Mouse (Mus musculus): Measurements from ENCODE around the gene Rbp1. TPM values are rescaled to one million over a fixed set of nuclear protein-coding genes. Genes with fewer than 3 reads are reported as not detected.

The Rbp1 gene
- polyA plus RNA-seq (2015; fragmentation: Nextera tagmentation; extraction: Ambion mirVana) = 96.5 and 102 TPM in 2 replicates

DNA sequence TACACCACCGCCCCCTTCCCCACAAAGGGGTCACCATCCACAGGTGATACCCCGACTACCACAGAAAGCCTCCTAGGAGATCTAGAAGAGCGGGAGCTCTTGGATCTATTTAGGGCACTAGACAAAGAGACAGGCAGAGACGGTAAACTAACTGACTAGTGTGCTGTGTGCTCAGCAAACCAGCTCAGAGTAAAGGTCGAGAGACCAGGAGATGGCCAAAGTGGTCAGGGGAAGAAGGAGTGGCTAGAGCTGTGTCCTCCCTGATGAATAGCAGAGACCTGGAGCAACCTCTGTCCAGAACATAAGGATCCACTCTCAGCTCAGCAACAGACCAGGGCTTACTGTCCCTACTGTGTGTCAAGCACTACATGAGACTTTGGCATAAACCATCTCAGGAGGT is at the start of gene Rbp1:
Rbp1 (plus strand) TSS at position 306 of the 400 bp plus-strand sequence.
- Histone ChIP-seq H3K36me3 (ENCODE audit: control insufficient read depth, insufficient read depth, low read length) (no peaks in the 10 kb centered on the region), H3K4me2 (ENCODE audit: low read depth, low read length) (no peak within 1 kb of the TSS), H3K9me3 (ENCODE audit: control insufficient read depth, low read length) (no peaks in the 10 kb centered on the region), H3K4me1 (replicated peaks; ENCODE audit: control insufficient read depth, insufficient read depth, low read length) (peaks cover 24% of the 10 kb centered on the region), H3K9ac (ENCODE audit: low read length) (no peak within 1 kb of the TSS), H3K27ac (ENCODE audit: low read length) (no peak within 1 kb of the TSS), H3K4me3 (ENCODE audit: low read length) (no peak within 1 kb of the TSS), H3K27me3 (ENCODE audit: control insufficient read depth, insufficient read depth, low read depth, low read length) (no peaks in the 10 kb centered on the region)
- ATAC-seq (ENCODE audit: low read depth) = no peak
- WGBS = 67% methylated on average over 5 of the region's 5 CpGs

DNA sequence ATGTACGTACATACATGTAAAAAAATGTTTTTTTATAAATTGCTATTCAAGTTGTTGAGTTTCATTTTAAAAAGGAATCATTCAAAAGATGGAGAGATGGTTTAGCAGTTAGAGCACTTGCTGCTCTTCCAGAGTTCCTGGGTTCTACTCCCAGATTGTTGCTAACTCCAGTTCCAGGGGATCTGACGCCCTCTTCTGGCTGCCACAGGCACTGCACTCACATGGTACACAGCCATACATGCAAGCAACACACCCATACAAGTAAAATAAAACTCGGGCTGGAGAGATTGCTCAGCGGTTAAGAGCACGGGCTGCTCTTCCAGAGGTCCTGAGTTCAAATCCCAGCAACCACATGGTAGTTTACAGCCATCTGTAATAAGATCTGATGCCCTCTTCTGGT is 49.4 kb upstream of the Rbp1 start:
- ATAC-seq (ENCODE audit: low read depth) = no peak
- H3K9ac ChIP-seq (ENCODE audit: low read length) = no peak overlapping the region
- H3K36me3 ChIP-seq (ENCODE audit: control insufficient read depth, insufficient read depth, low read length) = no peaks in the 10 kb centered on the region
- no peak overlapping the region for H3K27ac ChIP-seq (ENCODE audit: low read length)
- H3K4me3 ChIP-seq (ENCODE audit: low read length) = no peak overlapping the region
- H3K27me3 ChIP-seq (ENCODE audit: control insufficient read depth, insufficient read depth, low read depth, low read length) = no peaks in the 10 kb centered on the region
- no peaks in the 10 kb centered on the region for H3K9me3 ChIP-seq (ENCODE audit: control insufficient read depth, low read length)
- H3K4me1 ChIP-seq (replicated peaks; ENCODE audit: control insufficient read depth, insufficient read depth, low read length) = no peaks in the 10 kb centered on the region
- no peak overlapping the region for H3K4me2 ChIP-seq (ENCODE audit: low read depth, low read length)
- WGBS = 89% methylated on average over 5 of the region's 5 CpGs

DNA sequence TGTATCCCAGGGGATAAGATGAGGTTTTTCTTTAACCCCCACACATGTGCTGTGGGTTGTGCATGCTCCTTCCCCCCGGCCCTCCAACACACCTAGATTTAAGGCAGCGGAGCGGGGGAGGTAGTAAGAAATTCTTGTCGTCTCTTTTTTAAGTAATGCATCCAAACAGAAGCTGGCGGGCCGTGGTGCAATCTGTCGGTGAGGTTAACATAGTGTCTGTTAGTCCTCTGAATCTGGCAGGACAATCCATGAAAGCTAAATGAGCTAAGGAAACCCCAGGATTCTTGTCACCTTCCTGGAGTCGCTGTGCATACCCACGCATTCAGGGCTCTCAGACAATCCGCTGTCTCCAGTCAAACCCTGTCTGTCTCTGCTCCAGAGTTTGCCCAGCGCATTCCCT is 47.9 kb upstream of the Rbp1 start:
- no peak overlapping the region for H3K4me3 ChIP-seq (ENCODE audit: low read length)
- no peak for ATAC-seq (ENCODE audit: low read depth)
- no peaks in the 10 kb centered on the region for H3K36me3 ChIP-seq (ENCODE audit: control insufficient read depth, insufficient read depth, low read length)
- H3K27ac ChIP-seq (ENCODE audit: low read length) = no peak overlapping the region
- H3K9me3 ChIP-seq (ENCODE audit: control insufficient read depth, low read length) = no peaks in the 10 kb centered on the region
- H3K4me1 ChIP-seq (replicated peaks; ENCODE audit: control insufficient read depth, insufficient read depth, low read length) = no peaks in the 10 kb centered on the region
- H3K4me2 ChIP-seq (ENCODE audit: low read depth, low read length) = no peak overlapping the region
- no peaks in the 10 kb centered on the region for H3K27me3 ChIP-seq (ENCODE audit: control insufficient read depth, insufficient read depth, low read depth, low read length)
- no peak overlapping the region for H3K9ac ChIP-seq (ENCODE audit: low read length)
- 74% methylated on average over 11 of the region's 11 CpGs for WGBS

DNA sequence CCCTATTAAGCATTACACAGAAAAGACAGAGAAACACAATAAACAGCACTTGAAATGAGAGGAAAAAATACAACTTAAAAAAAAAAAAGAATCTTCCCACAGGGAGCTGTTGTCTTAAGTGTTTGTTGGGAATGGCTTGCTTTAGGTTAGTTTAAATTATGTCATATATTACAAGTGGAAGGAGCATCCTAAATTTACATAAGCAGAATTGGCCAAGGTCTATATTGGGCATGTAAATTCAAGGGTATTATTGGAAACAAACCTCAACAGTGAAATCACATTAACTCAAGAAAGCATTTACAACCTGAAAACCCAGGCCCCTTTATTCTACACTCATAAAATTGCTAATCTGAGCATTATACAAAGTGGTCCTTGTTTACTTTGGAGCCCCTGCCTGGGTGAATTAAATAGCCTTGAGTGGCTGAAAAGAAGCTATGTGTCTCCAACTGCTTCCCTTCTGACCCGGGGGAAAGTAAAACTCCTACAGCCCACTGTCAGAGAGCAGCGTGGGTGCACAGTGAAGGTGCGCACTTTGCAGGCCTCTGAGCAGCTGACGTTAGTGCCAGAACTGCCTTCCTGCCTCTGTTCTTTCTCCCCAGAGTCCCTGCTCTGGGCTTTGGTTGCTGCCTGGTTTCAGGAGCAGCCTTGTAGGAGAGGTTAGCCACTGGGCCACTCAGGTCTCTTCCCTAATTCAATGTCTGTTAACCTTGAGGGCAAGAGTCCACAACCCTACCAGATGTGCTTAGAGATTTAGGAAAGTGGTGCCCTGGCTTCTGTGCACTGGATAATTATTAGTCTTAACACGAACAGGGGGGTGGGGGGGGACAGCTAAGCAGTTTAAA is 47.2 kb upstream of the Rbp1 start:
- H3K27ac ChIP-seq (ENCODE audit: low read length) = no peak overlapping the region
- H3K4me2 ChIP-seq (ENCODE audit: low read depth, low read length) = no peak overlapping the region
- H3K36me3 ChIP-seq (ENCODE audit: control insufficient read depth, insufficient read depth, low read length) = no peaks in the 10 kb centered on the region
- no peaks in the 10 kb centered on the region for H3K27me3 ChIP-seq (ENCODE audit: control insufficient read depth, insufficient read depth, low read depth, low read length)
- no peak for ATAC-seq (ENCODE audit: low read depth)
- no peak overlapping the region for H3K9ac ChIP-seq (ENCODE audit: low read length)
- no peak overlapping the region for H3K4me3 ChIP-seq (ENCODE audit: low read length)
- H3K4me1 ChIP-seq (replicated peaks; ENCODE audit: control insufficient read depth, insufficient read depth, low read length) = no peaks in the 10 kb centered on the region
- WGBS = 55% methylated on average over 5 of the region's 5 CpGs
- H3K9me3 ChIP-seq (ENCODE audit: control insufficient read depth, low read length) = no peaks in the 10 kb centered on the region

DNA sequence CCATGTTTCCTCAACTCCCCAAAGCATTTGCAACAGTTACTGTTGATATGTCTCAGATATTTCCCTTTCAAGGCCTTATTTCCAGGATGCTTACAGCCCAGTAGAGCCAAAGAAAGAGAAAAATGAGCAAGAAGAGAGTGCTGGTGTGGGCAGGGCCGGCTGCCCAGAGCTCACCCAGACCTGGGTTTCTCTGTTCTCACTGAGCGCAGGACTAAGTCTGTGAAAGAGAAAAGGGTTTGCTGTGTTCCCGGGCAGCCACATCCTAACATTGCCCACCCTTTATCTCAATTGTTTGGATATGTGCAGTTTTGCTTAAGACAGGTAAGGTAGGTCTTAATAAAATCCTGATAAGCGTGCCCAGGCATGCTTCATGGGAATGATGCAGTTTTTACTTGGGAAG is 43.0 kb upstream of the Rbp1 start:
- Histone ChIP-seq H3K4me2 (ENCODE audit: low read depth, low read length) (no peak overlapping the region), H3K36me3 (ENCODE audit: control insufficient read depth, insufficient read depth, low read length) (no peaks in the 10 kb centered on the region), H3K9me3 (ENCODE audit: control insufficient read depth, low read length) (no peaks in the 10 kb centered on the region), H3K9ac (ENCODE audit: low read length) (no peak overlapping the region), H3K4me3 (ENCODE audit: low read length) (no peak overlapping the region), H3K27ac (ENCODE audit: low read length) (no peak overlapping the region), H3K27me3 (ENCODE audit: control insufficient read depth, insufficient read depth, low read depth, low read length) (no peaks in the 10 kb centered on the region), H3K4me1 (replicated peaks; ENCODE audit: control insufficient read depth, insufficient read depth, low read length) (no peaks in the 10 kb centered on the region)
- no peak for ATAC-seq (ENCODE audit: low read depth)
- WGBS = 69% methylated on average over 4 of the region's 4 CpGs

DNA sequence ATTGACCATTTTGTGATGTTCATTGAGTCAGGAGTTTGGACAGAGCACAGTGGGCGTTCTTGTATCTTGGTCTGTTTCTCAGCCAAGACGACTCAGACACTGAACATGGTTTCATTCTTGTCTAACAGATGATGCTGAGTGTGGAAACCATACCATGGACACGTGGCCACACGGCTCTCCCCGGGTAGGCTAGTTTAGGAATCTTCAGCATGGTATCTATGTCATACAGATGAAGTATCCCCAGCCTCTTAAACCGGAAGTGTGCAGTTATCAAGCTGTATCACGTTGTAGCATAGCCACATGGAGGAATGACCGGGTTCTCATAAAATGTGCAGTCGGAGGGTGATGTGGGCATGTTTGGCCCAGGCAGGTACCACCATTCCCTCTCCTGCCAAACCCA is 42.2 kb upstream of the Rbp1 start:
- Histone ChIP-seq H3K9me3 (ENCODE audit: control insufficient read depth, low read length) (no peaks in the 10 kb centered on the region), H3K27me3 (ENCODE audit: control insufficient read depth, insufficient read depth, low read depth, low read length) (no peaks in the 10 kb centered on the region), H3K4me3 (ENCODE audit: low read length) (no peak overlapping the region), H3K36me3 (ENCODE audit: control insufficient read depth, insufficient read depth, low read length) (no peaks in the 10 kb centered on the region), H3K9ac (ENCODE audit: low read length) (no peak overlapping the region), H3K27ac (ENCODE audit: low read length) (no peak overlapping the region), H3K4me2 (ENCODE audit: low read depth, low read length) (no peak overlapping the region), H3K4me1 (replicated peaks; ENCODE audit: control insufficient read depth, insufficient read depth, low read length) (no peaks in the 10 kb centered on the region)
- WGBS = 90% methylated on average over 9 of the region's 9 CpGs
- no peak for ATAC-seq (ENCODE audit: low read depth)

DNA sequence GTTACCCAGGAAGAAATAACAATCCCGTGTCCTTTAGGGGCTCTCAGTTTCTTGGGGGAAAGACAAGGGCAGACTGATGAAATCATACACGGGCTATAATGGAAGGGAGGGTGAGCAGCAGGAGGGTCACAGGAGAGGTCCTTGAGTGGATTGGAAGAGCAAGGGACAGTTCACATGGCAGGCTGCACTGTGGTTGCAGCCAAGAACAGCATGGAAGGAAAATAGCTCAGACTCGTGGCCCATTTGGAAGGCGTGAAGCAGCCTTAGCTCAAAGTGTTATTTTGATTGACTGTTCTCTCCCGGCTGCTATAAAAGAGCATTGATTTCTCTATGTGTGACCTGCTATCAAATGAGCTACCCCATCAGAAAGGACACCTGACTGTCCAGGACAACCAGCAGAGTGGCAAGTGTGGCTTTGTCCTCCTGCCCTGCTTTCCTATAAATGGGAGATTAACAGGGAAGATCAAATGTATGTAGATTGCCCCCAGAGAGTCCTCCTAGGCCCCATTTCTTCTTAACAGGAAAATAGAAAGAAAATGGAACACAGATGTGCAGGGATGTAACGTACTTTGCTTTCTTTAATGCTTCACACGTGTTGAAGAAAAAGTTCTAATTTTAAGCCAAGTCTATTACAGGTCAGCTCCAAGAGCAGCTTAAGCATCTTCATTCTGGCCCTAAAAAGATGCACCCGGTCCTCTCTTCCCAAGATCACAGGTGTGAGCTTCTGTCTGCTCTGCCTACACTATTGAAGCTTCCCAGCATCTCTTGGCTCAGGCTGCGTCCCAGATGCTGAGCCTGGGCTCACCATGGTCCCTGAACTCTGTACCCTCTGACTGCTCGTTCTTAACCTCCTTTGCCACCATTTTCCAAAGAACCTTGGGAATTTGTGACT is 34.8 kb upstream of the Rbp1 start:
- no peaks in the 10 kb centered on the region for H3K9me3 ChIP-seq (ENCODE audit: control insufficient read depth, low read length)
- no peaks in the 10 kb centered on the region for H3K27me3 ChIP-seq (ENCODE audit: control insufficient read depth, insufficient read depth, low read depth, low read length)
- no peak overlapping the region for H3K9ac ChIP-seq (ENCODE audit: low read length)
- WGBS = 70% methylated on average over 10 of the region's 10 CpGs
- no peaks in the 10 kb centered on the region for H3K36me3 ChIP-seq (ENCODE audit: control insufficient read depth, insufficient read depth, low read length)
- ATAC-seq (ENCODE audit: low read depth) = no peak
- H3K4me2 ChIP-seq (ENCODE audit: low read depth, low read length) = no peak overlapping the region
- H3K4me1 ChIP-seq (replicated peaks; ENCODE audit: control insufficient read depth, insufficient read depth, low read length) = no peaks in the 10 kb centered on the region
- H3K27ac ChIP-seq (ENCODE audit: low read length) = no peak overlapping the region
- H3K4me3 ChIP-seq (ENCODE audit: low read length) = no peak overlapping the region

DNA sequence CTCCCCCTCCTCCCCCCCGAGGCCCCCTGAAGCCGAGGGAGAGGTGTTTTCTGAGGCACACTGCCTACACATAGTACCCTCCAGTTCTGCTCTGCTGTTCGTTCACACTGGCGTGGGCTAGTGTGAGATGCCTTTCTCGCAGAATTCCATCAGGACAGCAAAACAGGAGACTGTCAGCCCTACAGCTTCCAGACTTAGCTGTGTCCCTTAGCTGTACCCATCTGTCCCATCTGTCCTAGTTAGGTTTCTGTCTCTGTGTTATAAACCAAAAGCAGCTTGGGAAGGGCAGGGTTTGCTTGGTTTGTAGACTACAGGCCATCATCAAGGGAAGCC is 34.2 kb upstream of the Rbp1 start:
- Histone ChIP-seq H3K9me3 (ENCODE audit: control insufficient read depth, low read length) (no peaks in the 10 kb centered on the region), H3K9ac (ENCODE audit: low read length) (no peak overlapping the region), H3K4me2 (ENCODE audit: low read depth, low read length) (no peak overlapping the region), H3K36me3 (ENCODE audit: control insufficient read depth, insufficient read depth, low read length) (no peaks in the 10 kb centered on the region), H3K4me1 (replicated peaks; ENCODE audit: control insufficient read depth, insufficient read depth, low read length) (no peaks in the 10 kb centered on the region), H3K4me3 (ENCODE audit: low read length) (no peak overlapping the region), H3K27ac (ENCODE audit: low read length) (no peak overlapping the region), H3K27me3 (ENCODE audit: control insufficient read depth, insufficient read depth, low read depth, low read length) (no peaks in the 10 kb centered on the region)
- WGBS = 80% methylated on average over 5 of the region's 5 CpGs
- ATAC-seq (ENCODE audit: low read depth) = no peak

DNA sequence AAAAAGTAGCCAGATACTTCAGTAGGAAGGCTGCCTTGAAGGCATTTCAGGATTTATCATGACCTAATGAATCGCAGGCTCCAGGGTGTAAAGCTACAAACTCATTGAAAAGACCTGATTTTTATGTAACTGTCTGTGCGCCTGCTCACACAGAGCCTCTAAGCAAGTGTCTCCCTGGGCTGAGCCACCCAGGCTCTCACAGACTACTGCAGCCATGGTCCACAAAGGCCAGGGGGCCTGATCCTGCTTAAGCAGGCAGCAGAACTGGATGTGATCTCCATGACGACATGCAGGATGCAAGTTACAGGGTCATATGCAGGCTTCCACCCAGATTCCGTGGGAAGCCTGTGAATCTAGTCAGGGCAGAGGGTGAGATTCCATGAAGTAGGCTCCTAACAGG is 29.3 kb upstream of the Rbp1 start:
- no peaks in the 10 kb centered on the region for H3K9me3 ChIP-seq (ENCODE audit: control insufficient read depth, low read length)
- H3K27me3 ChIP-seq (ENCODE audit: control insufficient read depth, insufficient read depth, low read depth, low read length) = no peaks in the 10 kb centered on the region
- no peak overlapping the region for H3K4me2 ChIP-seq (ENCODE audit: low read depth, low read length)
- H3K9ac ChIP-seq (ENCODE audit: low read length) = no peak overlapping the region
- no peak for ATAC-seq (ENCODE audit: low read depth)
- H3K36me3 ChIP-seq (ENCODE audit: control insufficient read depth, insufficient read depth, low read length) = no peaks in the 10 kb centered on the region
- H3K4me1 ChIP-seq (replicated peaks; ENCODE audit: control insufficient read depth, insufficient read depth, low read length) = no peaks in the 10 kb centered on the region
- H3K27ac ChIP-seq (ENCODE audit: low read length) = no peak overlapping the region
- 80% methylated on average over 4 of the region's 4 CpGs for WGBS
- no peak overlapping the region for H3K4me3 ChIP-seq (ENCODE audit: low read length)

All from lung, embryonic 16.5 days (tissue).